Mouse (Mus musculus) E14TG2a.4 (cell line): ENCODE results near the gene Nfil3.

Experiments
- H3K27me3 ChIP-seq: 2 replicates; pipeline ENCODE4 v1.6.1; 2014; ENCODE audit warnings: low read length, control low read depth; ENCODE audit not compliant: insufficient read depth
- H3K36me3 ChIP-seq: 2 replicates; pipeline ENCODE4 v1.6.1; 2014; ENCODE audit warnings: low read length, control low read depth; ENCODE audit not compliant: insufficient read depth
- H3K4me1 ChIP-seq: replicated peaks from 2 replicates; pipeline ENCODE4 v1.6.1; 2014; ENCODE audit warnings: low read depth, low read length, control low read depth
- H3K4me3 ChIP-seq: replicated peaks from 2 replicates; pipeline ENCODE4 v1.5.1; 2014; ENCODE audit warnings: mild to moderate bottlenecking, low read length
- H3K9me3 ChIP-seq: 2 replicates; pipeline ENCODE4 v1.6.1; 2014; ENCODE audit warnings: low read length, control low read depth
- CTCF ChIP-seq: conservative IDR thresholded peaks from 2 replicates; pipeline ENCODE4 v1.5.1; 2014; ENCODE audit warnings: low read length
- NANOG ChIP-seq: IDR thresholded peaks from 2 replicates; pipeline ENCODE4 v1.6.1; 2014; ENCODE audit warnings: borderline replicate concordance, low read length, mixed read lengths
- POU5F1 ChIP-seq: IDR thresholded peaks from 2 replicates; pipeline ENCODE4 v1.6.1; 2014; ENCODE audit warnings: low read length, borderline replicate concordance

The Nfil3 gene

GRCm38 (mm10) chr13:52942876-52943388 lies 37.9 kb downstream of the Nfil3 start:
- Histone ChIP-seq H3K36me3 (no peaks in the 10 kb centered on the region), H3K9me3 (peaks cover 20% of the 10 kb centered on the region), H3K27me3 (no peaks in the 10 kb centered on the region), H3K4me1 (peaks cover 11% of the 10 kb centered on the region; the same call in 1 of the 2 replicates), H3K4me3 (no peak overlapping the region)
- no peak for TF ChIP-seq NANOG
- no peak for TF ChIP-seq POU5F1
- no peak for TF ChIP-seq CTCF

- Histone ChIP-seq H3K36me3 (no peaks in the 10 kb centered on the region), H3K27me3 (no peaks in the 10 kb centered on the region), H3K4me3 (no peak overlapping the region), H3K4me1 (peaks cover 8% of the 10 kb centered on the region; the same call in 1 of the 2 replicates), H3K9me3 (peaks cover 16% of the 10 kb centered on the region)
- TF ChIP-seq POU5F1: no peak
- no peak for TF ChIP-seq CTCF
- no peak for TF ChIP-seq NANOG
Observed at GRCm38 (mm10) chr13:52940956-52941355, 39.9 kb downstream of the Nfil3 start.

- TF ChIP-seq CTCF: no peak
- TF ChIP-seq NANOG: no peak
- TF ChIP-seq POU5F1: no peak
- Histone ChIP-seq H3K9me3 (peaks cover 17% of the 10 kb centered on the region), H3K4me3 (no peak overlapping the region), H3K27me3 (no peaks in the 10 kb centered on the region), H3K4me1 (peaks cover 29% of the 10 kb centered on the region), H3K36me3 (no peaks in the 10 kb centered on the region)
Observed at GRCm38 (mm10) chr13:52930582-52930981, 50.3 kb downstream of the Nfil3 start.

- TF ChIP-seq NANOG (no peak), CTCF (no peak), POU5F1 (no peak)
- Histone ChIP-seq H3K4me1 (peaks cover 35% of the 10 kb centered on the region), H3K36me3 (no peaks in the 10 kb centered on the region), H3K4me3 (peak within 1 kb of the TSS; percentile 85), H3K27me3 (no peaks in the 10 kb centered on the region), H3K9me3 (peaks cover 26% of the 10 kb centered on the region)
Observed at GRCm38 (mm10) chr13:52929209-52930171, 51.4 kb downstream of the Nfil3 start, which contains the start of gene Auh. Gene Auh (minus strand): TSS chr13:52929681.

GRCm38 (mm10) chr13:52928392-52928791 lies 52.5 kb downstream of the Nfil3 start:
- Histone ChIP-seq H3K27me3 (no peaks in the 10 kb centered on the region), H3K9me3 (peaks cover 25% of the 10 kb centered on the region), H3K4me1 (peaks cover 41% of the 10 kb centered on the region), H3K36me3 (no peaks in the 10 kb centered on the region), H3K4me3 (peak overlapping the region; percentile 85; the same call in 1 of the 2 replicates)
- TF ChIP-seq CTCF: no peak
- TF ChIP-seq POU5F1: no peak
- TF ChIP-seq NANOG: no peak

GRCm38 (mm10) chr13:52924457-52924856 lies 56.4 kb downstream of the Nfil3 start:
- H3K36me3 ChIP-seq: no peaks in the 10 kb centered on the region
- no peaks in the 10 kb centered on the region for H3K27me3 ChIP-seq
- no peak for TF ChIP-seq POU5F1
- TF ChIP-seq CTCF: no peak
- no peak for TF ChIP-seq NANOG
- peaks cover 11% of the 10 kb centered on the region for H3K9me3 ChIP-seq
- no peak overlapping the region for H3K4me3 ChIP-seq
- peaks cover 69% of the 10 kb centered on the region for H3K4me1 ChIP-seq

- no peaks in the 10 kb centered on the region for H3K27me3 ChIP-seq
- TF ChIP-seq POU5F1: no peak
- TF ChIP-seq CTCF: no peak
- TF ChIP-seq NANOG: no peak
- H3K9me3 ChIP-seq: peaks cover 11% of the 10 kb centered on the region
- H3K4me3 ChIP-seq: no peak overlapping the region
- H3K36me3 ChIP-seq: peaks cover 14% of the 10 kb centered on the region
- peaks cover 57% of the 10 kb centered on the region for H3K4me1 ChIP-seq
Observed at GRCm38 (mm10) chr13:52921966-52922365, 58.9 kb downstream of the Nfil3 start.

- no peak overlapping the region for H3K4me3 ChIP-seq
- no peaks in the 10 kb centered on the region for H3K27me3 ChIP-seq
- peaks cover 14% of the 10 kb centered on the region for H3K36me3 ChIP-seq
- no peak for TF ChIP-seq CTCF
- no peak for TF ChIP-seq NANOG
- no peak for TF ChIP-seq POU5F1
- peaks cover 11% of the 10 kb centered on the region for H3K9me3 ChIP-seq
- H3K4me1 ChIP-seq: peaks cover 58% of the 10 kb centered on the region
Observed at GRCm38 (mm10) chr13:52921065-52921825, 59.6 kb downstream of the Nfil3 start.
